Mouse (Mus musculus) cortical plate, adult 2 months (tissue): ENCODE data around the gene Rxra. TPM values are rescaled to one million over a fixed set of nuclear protein-coding genes. Genes with fewer than 3 reads are reported as not detected.

ENCODE experiments used
- H3K27ac ChIP-seq: fragments of 200-500 bp; 2 replicates; pipeline ENCODE4 v1.5.1; 2012; ENCODE audit warnings: low read length, control low read depth, inconsistent platforms; ENCODE audit not compliant: insufficient read depth
- H3K4me1 ChIP-seq: fragments of 200-500 bp; 2 replicates; pipeline ENCODE4 v1.6.1; 2011; ENCODE audit warnings: low read length; ENCODE audit not compliant: control insufficient read depth, insufficient read depth
- H3K4me3 ChIP-seq: fragments of 200-500 bp; 2 replicates; pipeline ENCODE4 v1.5.1; 2011; ENCODE audit warnings: mild to moderate bottlenecking, low read length, control low read depth; ENCODE audit not compliant: insufficient read depth
- CTCF ChIP-seq: fragments of 200-500 bp; IDR thresholded peaks from 2 replicates; pipeline ENCODE4 v1.5.1; 2011; ENCODE audit warnings: mild to moderate bottlenecking, control low read depth, low read length; ENCODE audit not compliant: insufficient read depth; ENCODE audit errors: extremely low read depth
- POLR2A ChIP-seq: fragments of 200-500 bp; IDR thresholded peaks from 2 replicates; pipeline ENCODE4 v1.6.1; 2011; ENCODE audit warnings: mild to moderate bottlenecking, low read length, control low read depth; ENCODE audit not compliant: insufficient read depth; ENCODE audit errors: extremely low read depth
- polyA plus RNA-seq: library from polyadenylated mRNA; depleted of rRNA; stranded (reverse); fragments of >200 nt; gene quantifications from 2 replicates; pipeline ENCODE4 v1.2.3, GENCODE M21; 2012

Rxra gene
- polyA plus RNA-seq, 1 experiment, result 18.4 TPM

DNA sequence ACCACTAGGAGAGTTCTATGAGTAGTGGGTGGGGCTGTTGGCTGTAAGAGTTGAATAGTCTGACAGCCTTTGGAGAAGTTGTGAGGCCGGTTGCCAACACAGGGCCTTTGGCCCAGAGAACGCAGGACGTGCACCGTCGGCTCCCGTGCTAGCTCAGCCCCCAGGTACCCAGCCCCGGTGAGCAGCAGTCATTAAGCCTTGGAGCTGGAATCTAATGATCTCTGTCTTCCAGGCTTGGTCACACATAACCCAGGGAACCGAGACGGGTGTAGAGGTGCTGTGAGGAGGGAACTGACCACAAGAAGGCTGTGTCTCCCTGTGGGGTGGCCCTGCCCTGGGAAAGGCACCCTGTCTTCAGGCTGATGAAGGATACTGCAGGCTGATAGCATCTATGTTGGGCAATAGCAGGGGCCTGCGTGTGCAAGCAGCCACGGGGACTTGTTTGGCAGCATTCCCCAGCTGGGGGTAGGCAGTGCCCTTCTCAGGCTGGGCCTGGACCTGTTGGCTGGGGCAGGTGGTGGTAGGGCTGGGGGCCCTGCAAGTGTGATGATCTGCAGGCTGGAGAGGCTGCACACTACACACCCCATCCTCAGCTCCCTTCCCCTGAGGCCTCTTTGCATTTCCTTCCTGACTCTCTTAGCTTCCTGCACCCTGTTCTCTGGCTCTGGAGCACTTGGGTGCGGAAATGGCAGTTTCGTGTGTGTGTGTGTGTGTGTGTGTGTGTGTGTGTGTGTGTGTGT, 68.5 kb downstream of the Rxra start:
- H3K27ac ChIP-seq, result no peak overlapping the region
- H3K4me1 ChIP-seq, result peaks cover 25% of the 10 kb centered on the region
- TF ChIP-seq CTCF (no peak), POLR2A (no peak)
- H3K4me3 ChIP-seq, result no peak overlapping the region

DNA sequence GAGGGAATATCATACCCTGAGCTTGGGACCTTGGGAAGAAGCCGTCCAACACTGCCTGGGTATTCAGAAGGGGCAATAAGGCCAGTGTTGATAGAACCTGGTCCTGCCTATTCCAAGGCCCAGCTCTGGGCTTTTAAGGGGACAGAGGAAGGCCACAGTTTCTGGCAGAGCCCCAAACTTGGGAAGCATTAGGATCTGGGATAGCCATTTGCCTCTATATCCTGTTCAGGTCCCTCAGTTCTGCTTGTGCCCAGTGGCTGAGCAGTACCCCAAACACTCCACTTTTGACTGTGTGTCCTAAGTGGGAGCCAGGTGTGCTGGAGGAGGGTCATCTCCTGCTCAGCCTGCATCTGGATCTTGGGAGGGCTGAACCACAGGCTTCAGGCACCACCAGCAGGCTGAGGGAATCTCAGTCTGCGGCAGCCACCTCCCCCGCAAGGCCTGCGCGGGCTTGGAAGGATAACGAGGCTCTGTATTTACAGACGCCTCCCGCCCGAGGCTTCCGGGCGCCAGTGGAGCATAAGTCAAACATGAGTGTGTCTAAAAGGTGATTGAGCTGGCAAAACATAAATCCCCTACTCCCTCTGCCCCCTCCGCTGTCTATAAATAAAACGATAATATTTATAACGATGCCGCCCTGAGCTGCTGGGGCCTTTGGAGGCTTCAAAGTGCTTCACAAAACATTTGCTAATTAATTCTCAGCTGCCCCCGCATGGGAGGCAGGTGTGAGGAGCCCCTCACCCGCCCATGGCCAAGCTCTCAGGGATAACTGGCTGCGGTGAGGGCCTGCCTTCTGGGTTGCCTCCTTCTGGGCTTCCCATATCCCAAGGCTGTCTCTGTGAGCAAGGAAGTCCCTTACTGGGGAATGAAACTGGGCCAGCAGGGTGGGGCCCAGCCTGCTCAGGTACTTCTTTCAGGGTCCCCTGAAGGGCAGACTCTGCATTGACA, 69.7 kb downstream of the Rxra start:
- Histone ChIP-seq H3K4me3 (no peak overlapping the region), H3K27ac (no peak overlapping the region)
- no peak for TF ChIP-seq POLR2A

DNA sequence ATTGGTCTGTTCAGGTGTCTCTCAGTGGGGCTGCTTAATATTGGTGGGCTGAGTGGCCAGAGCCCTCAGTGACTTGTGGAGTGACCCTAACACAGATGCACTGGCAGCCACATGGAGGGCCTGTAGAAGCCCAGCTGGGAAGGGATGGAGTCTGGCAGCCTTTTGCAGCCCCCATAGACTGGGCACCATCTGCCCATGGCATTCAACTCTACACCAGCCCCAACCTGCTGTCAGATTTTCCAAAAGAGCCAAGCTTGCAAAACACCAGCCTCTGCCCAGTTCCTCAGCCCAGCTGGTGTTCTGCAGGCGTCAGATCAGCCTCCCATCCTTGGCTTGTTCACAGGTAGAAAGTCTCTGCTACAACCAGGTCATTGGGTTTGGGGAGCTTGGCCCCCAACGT, 70.6 kb downstream of the Rxra start:
- no peak overlapping the region for H3K27ac ChIP-seq
- TF ChIP-seq POLR2A (no peak), CTCF (no peak)

More for the DNA sequence above, 69.7 kb downstream of the Rxra start:
- peaks cover 17% of the 10 kb centered on the region for H3K4me1 ChIP-seq

GRCm38 (mm10) chr2:27748984-27749383, 72.7 kb downstream of the Rxra start:
- Histone ChIP-seq H3K27ac (no peak overlapping the region), H3K4me3 (no peak overlapping the region), H3K4me1 (peaks cover 10% of the 10 kb centered on the region)
- no peak for TF ChIP-seq POLR2A
- no peak for TF ChIP-seq CTCF

More for the DNA sequence above, 70.6 kb downstream of the Rxra start:
- Histone ChIP-seq H3K4me1 (peaks cover 13% of the 10 kb centered on the region), H3K4me3 (no peak overlapping the region)

- H3K4me1 ChIP-seq, result peaks cover 7% of the 10 kb centered on the region; the same call in 1 of the 2 replicates
- no peak overlapping the region for H3K4me3 ChIP-seq
- no peak overlapping the region for H3K27ac ChIP-seq
- TF ChIP-seq POLR2A, result no peak
- no peak for TF ChIP-seq CTCF
Observed at GRCm38 (mm10) chr2:27750399-27751134, 74.3 kb downstream of the Rxra start.

- Histone ChIP-seq H3K4me1 (peaks cover 6% of the 10 kb centered on the region; the same call in 1 of the 2 replicates), H3K27ac (no peak overlapping the region), H3K4me3 (no peak overlapping the region)
- no peak for TF ChIP-seq CTCF
- TF ChIP-seq POLR2A, result no peak
Observed at GRCm38 (mm10) chr2:27751135-27751519, 74.9 kb downstream of the Rxra start.

DNA sequence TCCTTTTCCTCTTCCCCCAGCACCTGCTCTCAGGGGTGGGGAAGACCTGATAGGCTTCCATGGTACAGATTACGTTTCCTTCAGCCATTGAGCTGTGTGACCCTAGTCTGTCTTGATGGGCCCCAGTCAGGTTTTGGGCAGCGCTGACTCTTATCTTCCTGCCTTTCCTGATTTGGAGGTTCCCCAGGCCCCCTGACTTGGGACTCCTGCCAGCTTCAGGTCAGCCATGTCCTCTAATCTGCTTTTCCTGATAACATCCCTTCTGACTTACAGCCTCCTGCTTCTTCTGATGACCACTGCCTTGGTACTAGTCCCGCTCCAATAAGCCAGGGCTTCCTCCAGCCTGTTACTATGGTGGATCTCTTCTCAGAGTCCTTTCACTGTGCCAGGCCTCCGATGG, 75.6 kb downstream of the Rxra start:
- Histone ChIP-seq H3K27ac (no peak overlapping the region), H3K4me1 (0 out of 2 replicates have a peak, but pooled peaks cover 1% of the 10 kb centered on the region), H3K4me3 (no peak overlapping the region)
- TF ChIP-seq CTCF (no peak), POLR2A (no peak)

DNA sequence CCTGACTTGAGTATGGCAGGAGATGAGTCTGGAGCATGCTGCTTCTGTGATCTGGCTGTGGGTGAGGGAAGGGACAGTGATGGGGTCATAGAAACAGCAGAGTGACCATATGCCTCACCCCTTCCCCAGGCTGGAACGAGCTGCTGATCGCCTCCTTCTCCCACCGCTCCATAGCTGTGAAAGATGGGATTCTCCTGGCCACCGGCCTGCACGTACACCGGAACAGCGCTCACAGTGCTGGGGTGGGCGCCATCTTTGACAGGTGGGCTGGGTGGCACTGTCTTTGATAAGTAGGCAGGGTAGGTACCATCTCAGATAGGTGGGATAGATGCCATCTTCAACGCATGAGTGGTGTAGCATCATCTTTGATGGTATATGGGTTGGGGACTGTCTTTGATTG, 77.9 kb downstream of the Rxra start:
- Histone ChIP-seq H3K4me3 (no peak overlapping the region), H3K27ac (no peak overlapping the region), H3K4me1 (peaks cover 6% of the 10 kb centered on the region)
- TF ChIP-seq CTCF, result no peak
- no peak for TF ChIP-seq POLR2A

DNA sequence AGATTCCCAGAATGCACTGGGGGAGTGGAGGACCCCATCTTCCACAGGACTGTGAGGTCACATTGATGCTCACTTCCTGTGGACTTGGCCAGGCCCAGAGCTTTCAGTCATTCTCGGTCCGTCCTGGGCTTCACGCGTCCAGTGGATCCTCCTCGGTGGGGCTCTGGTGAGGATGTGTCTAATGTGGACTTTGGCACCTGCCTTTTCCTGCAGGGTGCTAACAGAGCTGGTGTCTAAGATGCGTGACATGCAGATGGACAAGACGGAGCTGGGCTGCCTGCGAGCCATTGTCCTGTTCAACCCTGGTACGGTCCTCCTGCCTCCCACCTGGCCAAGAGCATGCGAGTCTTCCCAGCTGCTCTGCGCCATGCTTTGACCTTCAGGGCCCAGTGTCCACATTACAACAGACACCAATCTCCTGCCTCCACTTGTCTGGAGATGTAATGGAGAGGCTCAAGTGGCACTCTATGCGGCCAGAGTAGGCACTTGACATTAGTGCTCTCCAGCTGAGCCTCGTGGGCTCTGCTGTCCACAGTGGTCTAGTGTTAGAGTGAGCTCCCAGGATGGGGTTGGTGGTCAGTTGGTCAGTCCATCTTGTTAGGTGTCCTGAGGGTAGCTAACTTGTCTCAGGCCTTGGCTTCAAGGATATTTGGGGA, 79.9 kb downstream of the Rxra start:
- TF ChIP-seq CTCF, result no peak
- TF ChIP-seq POLR2A, result no peak
- H3K27ac ChIP-seq, result no peak overlapping the region
- no peak overlapping the region for H3K4me3 ChIP-seq
- peaks cover 6% of the 10 kb centered on the region for H3K4me1 ChIP-seq
